Mouse (Mus musculus) G1E (cell line): ENCODE data around the gene Hist1h2bf. TPM values are rescaled to one million over a fixed set of nuclear protein-coding genes. Genes with fewer than 3 reads are reported as not detected.
"Not testable (repeated sequence)": the region's sequence is repeated elsewhere in the genome, so short reads cannot be mapped to it uniquely, and the experiment has no call there.

Experiments used
- ATAC-seq: 2 replicates; pipeline ENCODE4 v1.8.0; 2016; ENCODE audit warnings: mild to moderate bottlenecking; ENCODE audit not compliant: insufficient number of reproducible peaks, poor library complexity, low FRiP score, severe bottlenecking; ENCODE audit errors: extremely low read depth
- DNase-seq: peaks from one replicate; pipeline ENCODE4 v3.0.0; 2012; ENCODE audit warnings: low spot score
- H3K27me3 ChIP-seq: 2 replicates; pipeline ENCODE4 v1.6.1; 2012; ENCODE audit warnings: mild to moderate bottlenecking, low read length, inconsistent platforms; ENCODE audit not compliant: insufficient read depth
- H3K36me3 ChIP-seq: replicated peaks from 2 replicates; pipeline ENCODE3; 2012; ENCODE audit warnings: mild to moderate bottlenecking, inconsistent platforms
- H3K4me1 ChIP-seq: 2 replicates; pipeline ENCODE4 v1.6.1; 2012; ENCODE audit warnings: low read depth, low read length, inconsistent platforms, mixed read lengths; ENCODE audit not compliant: insufficient read depth
- H3K4me3 ChIP-seq: 2 replicates; pipeline ENCODE4 v1.5.1; 2012; ENCODE audit warnings: low read depth, mild to moderate bottlenecking, inconsistent platforms, low read length, moderate library complexity, mixed read lengths
- H3K9me3 ChIP-seq: replicated peaks from 2 replicates; pipeline ENCODE4 v1.6.1; 2012; ENCODE audit warnings: inconsistent platforms
- CTCF ChIP-seq: IDR thresholded peaks from 2 replicates; pipeline ENCODE4 v1.5.1; 2012; ENCODE audit warnings: low read depth, low read length, inconsistent platforms, mixed read lengths
- GATA1 ChIP-seq: IDR thresholded peaks from 2 replicates; pipeline ENCODE4 v1.6.1; 2012; ENCODE audit warnings: borderline replicate concordance, low read length, inconsistent platforms, mixed read lengths
- GATA2 ChIP-seq: IDR thresholded peaks from 2 replicates; pipeline ENCODE4 v1.6.1; 2012; ENCODE audit warnings: low read depth, low read length, inconsistent platforms, borderline replicate concordance
- POLR2AphosphoS5 ChIP-seq: IDR thresholded peaks from 2 replicates; pipeline ENCODE4 v1.6.1; 2012; ENCODE audit warnings: low read depth, low read length, inconsistent platforms; ENCODE audit not compliant: insufficient replicate concordance
- TAL1 ChIP-seq: conservative IDR thresholded peaks from 2 replicates; pipeline ENCODE4 v1.6.1; 2012; ENCODE audit warnings: low read depth, low read length, inconsistent platforms, mixed read lengths
- polyA plus RNA-seq: library from polyadenylated mRNA; stranded (reverse); fragments of >175 nt; gene quantifications from 2 replicates; pipeline ENCODE4 v1.2.3, GENCODE M21; 2012
- total RNA-seq, 2 experiments: library from RNA; stranded (forward) in 1 of 2; stranded (reverse) in 1 of 2; fragments of 200-1000 nt in 1 of 2; fragments of >200 nt in 1 of 2; fragmentation: Nextera tagmentation in 1 of 2; gene quantifications; 2 replicates each; pipeline ENCODE4 v1.2.3; 2014 to 2017

The Hist1h2bf gene
- total and polyA plus RNA-seq, 3 experiments, result 5.7 to 748 (median 627) TPM

- H3K9me3 ChIP-seq, result no peaks in the 10 kb centered on the region
- TF ChIP-seq POLR2AphosphoS5 (peak; percentile 61; the same call in 1 of the 2 replicates), CTCF (no peak)
- ATAC-seq (no peak), DNase-seq (no peak)
- H3K4me1 ChIP-seq, result peaks cover 26% of the 10 kb centered on the region
- no peak overlapping the region for H3K4me3 ChIP-seq
- H3K27me3 ChIP-seq, result no peaks in the 10 kb centered on the region
- no peaks in the 10 kb centered on the region for H3K36me3 ChIP-seq
Measured at GRCm38 (mm10) chr13:23537006-23537710, 36.8 kb downstream of the Hist1h2bf start.

GRCm38 (mm10) chr13:23536076-23536822, 37.7 kb downstream of the Hist1h2bf start:
- Histone ChIP-seq H3K4me3 (peak overlapping the region; percentile 71), H3K36me3 (no peaks in the 10 kb centered on the region), H3K27me3 (no peaks in the 10 kb centered on the region), H3K4me1 (peaks cover 28% of the 10 kb centered on the region), H3K9me3 (no peaks in the 10 kb centered on the region)
- DNase-seq, result no peak
- TF ChIP-seq CTCF (no peak), GATA1 (no peak), POLR2AphosphoS5 (peak; percentile 97; the same call in 1 of the 2 replicates)
- ATAC-seq, result no peak

- H3K9me3 ChIP-seq, H3K36me3 ChIP-seq, H3K27me3 ChIP-seq: not testable (repeated sequence)
- DNase-seq (peak; percentile 91), ATAC-seq (peak; percentile 77)
- Histone ChIP-seq H3K4me1 (peaks cover 24% of the 10 kb centered on the region), H3K4me3 (peak within 1 kb of the TSS; percentile 71)
- peak; percentile 97 for TF ChIP-seq POLR2AphosphoS5
Measured at GRCm38 (mm10) chr13:23535137-23536075, 38.6 kb downstream of the Hist1h2bf start, which contains the start of gene Hist1h3g. Gene Hist1h3g (plus strand): TSS chr13:23535422.

- H3K4me1 ChIP-seq, result peaks cover 23% of the 10 kb centered on the region
Measured at GRCm38 (mm10) chr13:23534368-23535131, 39.4 kb downstream of the Hist1h2bf start.

GRCm38 (mm10) chr13:23533560-23534367, 40.2 kb downstream of the Hist1h2bf start, which contains the start of gene Hist1h2af:
Gene Hist1h2af (plus strand): TSS chr13:23533906.
- not testable (repeated sequence) for H3K27me3 ChIP-seq, H3K9me3 ChIP-seq, H3K36me3 ChIP-seq
- DNase-seq (peak; percentile 65), ATAC-seq (peak; percentile 48)
- Histone ChIP-seq H3K4me3 (peak within 1 kb of the TSS; percentile 71), H3K4me1 (peaks cover 28% of the 10 kb centered on the region)

More at GRCm38 (mm10) chr13:23534368-23535131, 39.4 kb downstream of the Hist1h2bf start:
- Histone ChIP-seq H3K9me3 (no peaks in the 10 kb centered on the region), H3K36me3 (no peaks in the 10 kb centered on the region), H3K27me3 (no peaks in the 10 kb centered on the region), H3K4me3 (peak overlapping the region; percentile 71)
- ATAC-seq, result no peak
- TF ChIP-seq GATA2, result no peak
- no peak for TF ChIP-seq TAL1
- TF ChIP-seq POLR2AphosphoS5, result peak; percentile 83; the same call in 1 of the 2 replicates
- peak; percentile 26 for DNase-seq
